Comparison of ENCODE assay signal across 8 mouse cellular contexts in the genomic region with DNA sequence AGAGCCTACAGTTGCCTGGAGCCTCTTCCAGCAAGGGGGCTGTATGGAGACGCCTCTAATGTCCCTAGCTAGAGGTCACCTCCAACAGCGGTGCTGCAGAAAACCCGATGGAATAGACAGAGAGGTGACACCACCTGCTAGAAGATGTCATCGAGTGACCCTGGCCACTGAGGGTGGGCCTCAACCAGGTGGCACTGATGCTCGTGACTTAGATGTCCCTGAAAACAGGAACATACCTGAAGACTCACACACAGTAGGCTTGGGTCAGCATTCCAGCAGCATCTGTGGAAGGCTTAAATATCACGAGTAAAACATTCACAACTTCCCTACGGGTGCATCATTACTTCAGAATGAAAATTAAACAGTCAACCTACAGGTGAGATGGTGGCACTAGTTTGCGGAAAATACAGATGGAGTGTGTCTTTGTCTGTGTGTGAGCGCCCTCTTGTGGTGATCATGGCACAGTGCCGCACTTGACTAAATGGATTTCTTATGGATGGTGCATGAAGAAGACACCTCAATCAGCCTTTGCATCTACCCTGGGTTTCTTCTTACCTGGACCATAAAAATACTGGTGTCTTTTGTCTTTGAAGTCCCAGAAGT.
A peak's percentile ranks its signal among the peaks of the same experiment; 100 is the strongest.
DNase-seq lines count a peak whose midpoint lies in the region; ATAC-seq and TF ChIP-seq lines count a peak whose summit lies in the region.

No protein-coding gene starts in this region.

- H3K27me3 ChIP-seq in ES-Bruce4 (ENCODE audit: control insufficient read depth, insufficient read depth, low read length, poor library complexity, severe bottlenecking), result no peaks in the 10 kb centered on the region
- no peaks in the 10 kb centered on the region; the same call in 1 of the 2 replicates for H3K27me3 ChIP-seq in embryonic facial prominence, embryonic 14.5 days (replicated peaks; ENCODE audit: control insufficient read depth, insufficient read depth, low read length)

- peak; percentile 59 to 69 for DNase-seq in adrenal gland, postnatal 36 days
- peak; percentile 84 for DNase-seq in embryonic facial prominence, embryonic 14.5 days (ENCODE audit: low spot score)
- peak; percentile 77 for DNase-seq in heart, postnatal 4 days
- DNase-seq in large intestine, adult 2 months (ENCODE audit: low read depth, low spot score), result peak; percentile 61
- DNase-seq in lung, adult 2 months, result peak; percentile 60
- peak; percentile 52 for DNase-seq in ovary, postnatal 36 days (ENCODE audit: low spot score)
- DNase-seq in thymus, postnatal 0 days (ENCODE audit: low spot score), result peak; percentile 87

- peak; percentile 80 for TF ChIP-seq CTCF in ES-Bruce4 (IDR thresholded peaks at IDR 0.05; ENCODE audit: low read depth, low read length)
- peak; percentile 97 for TF ChIP-seq CTCF in lung, adult 2 months (IDR thresholded peaks at IDR 0.05; ENCODE audit: insufficient read depth, low read length)

- H3K36me3 ChIP-seq in ES-Bruce4 (ENCODE audit: control insufficient read depth, insufficient read depth, low read length, poor library complexity, severe bottlenecking), result no peaks in the 10 kb centered on the region
- no peaks in the 10 kb centered on the region for H3K36me3 ChIP-seq in embryonic facial prominence, embryonic 14.5 days (ENCODE audit: control insufficient read depth, insufficient read depth, low read length)

- H3K4me3 ChIP-seq in ES-Bruce4 (ENCODE audit: low read depth, low read length), result no peak overlapping the region
- no peak overlapping the region for H3K4me3 ChIP-seq in embryonic facial prominence, embryonic 14.5 days (ENCODE audit: low read depth, low read length)
- H3K4me3 ChIP-seq in lung, adult 2 months (replicated peaks; ENCODE audit: extremely low read depth, low read depth, low read length), result no peak overlapping the region

- no peak overlapping the region for H3K27ac ChIP-seq in ES-Bruce4 (ENCODE audit: insufficient read depth, low read length)
- H3K27ac ChIP-seq in embryonic facial prominence, embryonic 14.5 days (replicated peaks; ENCODE audit: low read depth, low read length), result no peak overlapping the region

- 0 out of 2 replicates have a peak, but pooled peaks have one; percentile 51 for ATAC-seq in embryonic facial prominence, embryonic 14.5 days (ENCODE audit: low read depth)

- 29% methylated on average over 10 of the region's 10 CpGs for WGBS in embryonic facial prominence, embryonic 14.5 days
- 31% methylated on average over 10 of the region's 10 CpGs for WGBS in large intestine, adult 2 months
- 30% methylated on average over 10 of the region's 10 CpGs for WGBS in lung, adult 2 months

- H3K4me2 ChIP-seq in embryonic facial prominence, embryonic 14.5 days (ENCODE audit: low read depth, low read length), result no peak overlapping the region

- TF ChIP-seq EP300 in ES-Bruce4 (IDR thresholded peaks at IDR 0.05; ENCODE audit: insufficient read depth, low read depth, low read length), result no peak

- no peaks in the 10 kb centered on the region for H3K4me1 ChIP-seq in ES-Bruce4 (ENCODE audit: control insufficient read depth, insufficient read depth, low read length)
- H3K4me1 ChIP-seq in embryonic facial prominence, embryonic 14.5 days (ENCODE audit: control insufficient read depth, insufficient read depth, low read length), result no peaks in the 10 kb centered on the region
- H3K4me1 ChIP-seq in lung, adult 2 months (ENCODE audit: control insufficient read depth, insufficient read depth, low read length), result no peaks in the 10 kb centered on the region

- no peaks in the 10 kb centered on the region for H3K9me3 ChIP-seq in ES-Bruce4 (replicated peaks; ENCODE audit: control insufficient read depth, insufficient read depth, low read length, poor library complexity, severe bottlenecking)
- H3K9me3 ChIP-seq in embryonic facial prominence, embryonic 14.5 days (ENCODE audit: control insufficient read depth, low read length), result no peaks in the 10 kb centered on the region

- no peak for TF ChIP-seq POLR2A in ES-Bruce4 (IDR thresholded peaks at IDR 0.05; ENCODE audit: insufficient read depth, low read length)
- no peak for TF ChIP-seq POLR2A in lung, adult 2 months (IDR thresholded peaks at IDR 0.05; ENCODE audit: borderline replicate concordance, extremely low read depth, low read depth, low read length)

- no peak overlapping the region for H3K9ac ChIP-seq in ES-Bruce4 (ENCODE audit: low read depth, poor library complexity, severe bottlenecking)
- no peak overlapping the region for H3K9ac ChIP-seq in embryonic facial prominence, embryonic 14.5 days (ENCODE audit: low read depth, low read length)
